Mouse (Mus musculus): ENCODE measurements around the gene Atad3a.

DNA sequence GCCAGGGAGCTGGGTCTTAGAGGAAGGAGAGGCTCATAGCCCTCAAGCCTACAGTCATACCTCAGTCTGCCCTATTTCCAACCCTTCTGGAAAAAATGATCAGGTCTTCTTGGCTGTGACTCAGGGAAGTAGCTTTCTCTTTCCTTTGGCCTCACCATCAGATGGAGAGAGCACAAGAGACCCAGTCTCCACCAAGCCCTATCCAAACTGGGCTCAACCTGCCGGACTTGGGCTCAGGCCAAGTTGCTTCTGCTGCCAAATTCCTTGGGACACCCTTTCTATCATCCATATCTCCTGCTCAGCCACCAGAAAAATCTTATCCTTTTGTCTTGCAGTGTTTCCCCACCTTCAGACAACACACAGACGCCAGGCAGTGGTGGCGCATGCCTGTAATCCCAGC, 15.0 kb upstream of the Atad3a start:
- TF ChIP-seq ZNF384 (IDR thresholded peaks at IDR 0.05; ENCODE audit: low read depth, low read length), result no peak
- TF ChIP-seq HCFC1 (IDR thresholded peaks at IDR 0.05; ENCODE audit: borderline replicate concordance, insufficient read depth, low read length), result no peak
